Mouse (Mus musculus) heart, adult 9 months (tissue): ENCODE data around the gene Asap2.

Experiments
- DNase-seq, 2 experiments: peaks; one replicate each; pipeline ENCODE4 v3.0.0; 2022; ENCODE audit warnings: low spot score in 2 of 2

Gene Asap2

GRCm38 (mm10) chr12:21166884-21167575 lies 176.8 kb downstream of the Asap2 start:
- no peak for DNase-seq

- no peak for DNase-seq
Observed at GRCm38 (mm10) chr12:21167741-21168140, 177.5 kb downstream of the Asap2 start.

GRCm38 (mm10) chr12:21168149-21168548 lies 177.9 kb downstream of the Asap2 start:
- no peak for DNase-seq

- DNase-seq, result peak in 1 of 2 experiments; percentile 50
Observed at GRCm38 (mm10) chr12:21171776-21172490, 181.7 kb downstream of the Asap2 start.

GRCm38 (mm10) chr12:21173847-21174412 lies 183.7 kb downstream of the Asap2 start:
- no peak for DNase-seq

GRCm38 (mm10) chr12:21176399-21176798 lies 186.1 kb downstream of the Asap2 start:
- DNase-seq, result no peak

GRCm38 (mm10) chr12:21177123-21177698 lies 187.0 kb downstream of the Asap2 start:
- no peak for DNase-seq

- DNase-seq, result no peak
Observed at GRCm38 (mm10) chr12:21180091-21180490, 189.8 kb downstream of the Asap2 start.

GRCm38 (mm10) chr12:21182786-21183185 lies 192.5 kb downstream of the Asap2 start:
- DNase-seq, result no peak

- no peak for DNase-seq
Observed at GRCm38 (mm10) chr12:21183321-21183720, 193.1 kb downstream of the Asap2 start.

- no peak for DNase-seq
Observed at GRCm38 (mm10) chr12:21186145-21186544, 195.9 kb downstream of the Asap2 start.

- no peak for DNase-seq
Observed at GRCm38 (mm10) chr12:21188880-21189279, 198.6 kb downstream of the Asap2 start.

GRCm38 (mm10) chr12:21191546-21191945 lies 201.3 kb downstream of the Asap2 start:
- no peak for DNase-seq

GRCm38 (mm10) chr12:21195497-21195896 lies 205.2 kb downstream of the Asap2 start:
- DNase-seq, result no peak

- DNase-seq, result no peak
Observed at GRCm38 (mm10) chr12:21196420-21196819, 206.2 kb downstream of the Asap2 start.

- DNase-seq, result no peak
Observed at GRCm38 (mm10) chr12:21200613-21201012, 210.4 kb downstream of the Asap2 start.

GRCm38 (mm10) chr12:21201485-21202269 lies 211.4 kb downstream of the Asap2 start:
- DNase-seq, result no peak

GRCm38 (mm10) chr12:21204701-21205312 lies 214.5 kb downstream of the Asap2 start:
- peak; percentile 47 to 60 for DNase-seq

- DNase-seq, result no peak
Observed at GRCm38 (mm10) chr12:21205799-21206198, 215.5 kb downstream of the Asap2 start.

- DNase-seq, result no peak
Observed at GRCm38 (mm10) chr12:21207422-21207821, 217.2 kb downstream of the Asap2 start.

GRCm38 (mm10) chr12:21208172-21208795 lies 218.0 kb downstream of the Asap2 start:
- no peak for DNase-seq
